Mouse (Mus musculus): ENCODE measurements around the gene Ahsg. TPM values are rescaled to one million over a fixed set of nuclear protein-coding genes. Genes with fewer than 3 reads are reported as not detected.

Ahsg gene
- polyA plus RNA-seq, 1 experiment from 2014 or later: 0.49 TPM

DNA sequence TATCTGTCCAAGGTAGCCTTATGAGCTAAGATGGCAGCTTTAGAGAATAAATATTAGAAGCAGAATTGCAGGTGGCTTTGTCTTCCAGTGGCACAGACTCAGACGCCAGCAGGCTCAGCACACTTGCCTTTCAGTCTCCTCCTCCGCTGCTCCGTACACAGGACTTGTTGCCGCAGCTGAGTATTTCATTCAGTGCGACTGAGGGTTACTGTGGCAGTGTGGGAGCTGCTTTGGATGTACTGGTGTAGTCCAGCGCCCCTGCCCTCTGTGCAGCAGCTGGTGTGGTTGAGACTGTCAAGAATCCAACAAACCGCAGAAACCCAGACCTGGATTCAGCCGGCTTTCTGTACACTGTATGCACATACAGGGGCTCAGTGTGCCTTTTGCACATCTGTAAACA, 18.7 kb upstream of the Ahsg start:
- WGBS: 91% methylated on average over 8 of the region's 8 CpGs
- Histone ChIP-seq H3K9me3 (replicated peaks) (no peaks in the 10 kb centered on the region), H3K4me3 (replicated peaks) (no peak overlapping the region), H3K27me3 (no peaks in the 10 kb centered on the region), H3K36me3 (peaks cover 57% of the 10 kb centered on the region), H3K9ac (no peak overlapping the region), H3K4me1 (no peaks in the 10 kb centered on the region), H3K27ac (replicated peaks) (no peak overlapping the region), H3K4me2 (replicated peaks) (no peak overlapping the region)
- no peak for ATAC-seq (ENCODE audit: insufficient number of reproducible peaks, low FRiP score, low TSS enrichment, low read depth)

DNA sequence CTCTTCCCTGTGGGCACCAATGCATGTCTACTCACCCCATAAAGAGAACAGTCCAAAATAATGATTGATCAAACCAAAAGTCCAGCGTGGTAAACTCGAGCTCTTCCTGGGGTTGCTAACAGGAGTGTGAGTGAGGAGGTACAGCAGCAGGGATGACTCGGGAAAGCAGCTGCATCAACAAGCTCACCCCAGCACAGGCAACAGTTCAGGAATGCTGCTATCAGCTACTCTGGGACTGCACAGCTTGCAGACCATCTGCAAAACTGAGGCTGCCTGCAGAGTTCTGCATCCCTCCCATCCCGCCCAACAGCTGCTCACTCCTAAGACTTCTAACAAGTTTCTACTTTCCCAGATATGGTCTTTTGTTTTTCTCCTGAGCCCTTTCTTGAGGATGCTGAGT, 17.7 kb upstream of the Ahsg start:
- Histone ChIP-seq H3K4me1 (0 out of 2 replicates have a peak, but pooled peaks cover 7% of the 10 kb centered on the region), H3K27ac (replicated peaks) (no peak overlapping the region), H3K27me3 (no peaks in the 10 kb centered on the region), H3K4me3 (replicated peaks) (no peak overlapping the region), H3K9ac (no peak overlapping the region), H3K4me2 (replicated peaks) (no peak overlapping the region), H3K9me3 (replicated peaks) (no peaks in the 10 kb centered on the region), H3K36me3 (peaks cover 48% of the 10 kb centered on the region)
- ATAC-seq (ENCODE audit: insufficient number of reproducible peaks, low FRiP score, low TSS enrichment, low read depth): no peak
- 78% methylated on average over 4 of the region's 4 CpGs for WGBS

DNA sequence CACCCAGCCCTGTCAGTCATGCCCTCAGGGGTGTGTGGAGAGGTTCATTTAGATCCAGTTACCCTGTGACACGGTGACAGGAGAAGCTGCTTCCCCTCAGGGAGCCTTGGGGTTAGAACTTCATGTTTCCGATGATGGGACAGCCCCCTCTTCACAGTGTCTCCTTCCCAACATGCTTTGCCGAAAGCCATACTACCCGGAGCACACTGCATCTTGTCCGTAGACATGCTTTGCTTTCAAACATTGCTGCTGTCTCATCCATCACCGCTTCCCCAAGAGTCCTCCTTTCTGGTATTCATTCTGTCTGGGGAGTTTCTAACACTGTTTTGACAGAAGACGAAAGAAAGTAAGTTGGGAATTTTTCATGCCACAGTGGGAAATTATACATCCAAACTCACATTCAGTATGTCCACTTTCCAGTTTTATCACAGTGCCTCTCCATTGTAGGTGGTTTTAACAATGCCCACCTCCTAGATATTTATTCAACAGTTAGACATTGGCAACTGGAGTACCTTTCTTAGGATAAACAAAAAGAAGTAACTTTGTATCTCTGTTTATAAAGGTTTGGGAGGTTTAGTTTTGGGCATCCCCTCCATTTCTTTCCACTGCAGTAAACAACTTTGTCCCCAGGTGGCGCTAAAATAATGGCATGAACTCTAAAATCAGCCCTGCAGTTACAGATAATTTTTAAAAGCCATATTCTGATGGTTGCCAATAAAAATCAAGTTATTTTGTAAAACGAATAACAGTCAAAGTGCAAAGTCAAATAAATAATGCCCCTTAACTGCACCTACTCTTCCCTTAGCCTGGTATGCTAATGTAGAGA, 14.6 kb upstream of the Ahsg start:
- ATAC-seq (ENCODE audit: insufficient number of reproducible peaks, low FRiP score, low TSS enrichment, low read depth): no peak
- Histone ChIP-seq H3K36me3 (peaks cover 18% of the 10 kb centered on the region), H3K4me2 (replicated peaks) (no peak overlapping the region), H3K9ac (no peak overlapping the region), H3K27ac (replicated peaks) (no peak overlapping the region), H3K4me1 (peaks cover 19% of the 10 kb centered on the region), H3K4me3 (replicated peaks) (no peak overlapping the region), H3K27me3 (no peaks in the 10 kb centered on the region), H3K9me3 (replicated peaks) (no peaks in the 10 kb centered on the region)
- 30% methylated on average over 9 of the region's 9 CpGs for WGBS

DNA sequence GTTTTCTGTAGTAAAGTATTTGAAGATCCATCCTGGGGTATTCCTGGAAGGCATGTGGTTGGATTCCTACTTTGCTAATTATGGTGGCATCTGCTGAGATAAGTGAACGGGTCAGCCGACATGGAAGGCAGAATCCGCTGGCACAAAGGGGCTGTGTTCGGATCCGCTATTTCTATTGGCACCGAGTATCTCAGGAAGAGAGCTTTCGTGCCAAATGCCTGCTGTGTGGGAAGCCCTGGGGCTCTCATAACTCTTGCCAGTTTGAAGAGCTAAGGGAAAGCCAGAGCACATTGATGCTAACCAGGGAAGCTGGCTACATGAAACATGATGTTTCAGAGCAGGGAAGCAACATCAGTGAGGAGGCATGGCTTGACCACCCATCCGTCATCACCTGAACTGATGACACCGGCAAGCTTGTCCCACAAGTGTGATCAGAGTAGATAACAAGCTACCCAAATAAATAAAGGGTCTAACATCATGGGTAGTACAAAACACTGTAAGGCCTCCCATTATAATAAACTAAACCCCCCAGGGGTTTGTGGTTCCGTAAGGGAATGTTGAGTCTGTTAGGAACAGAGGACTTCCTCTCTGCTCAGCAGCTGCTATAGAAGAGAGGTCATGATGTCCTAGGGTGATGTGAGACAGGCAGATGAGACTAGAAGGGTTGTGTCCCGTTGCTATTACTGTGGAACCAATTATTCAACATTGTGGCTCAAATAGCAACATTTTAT, 13.3 kb upstream of the Ahsg start:
- no peak overlapping the region for H3K27ac ChIP-seq (replicated peaks)
- peaks cover 5% of the 10 kb centered on the region for H3K36me3 ChIP-seq
- H3K4me2 ChIP-seq (replicated peaks): no peak overlapping the region
- no peaks in the 10 kb centered on the region for H3K9me3 ChIP-seq (replicated peaks)
- WGBS: 62% methylated on average over 11 of the region's 11 CpGs
- H3K4me3 ChIP-seq (replicated peaks): no peak overlapping the region
- H3K4me1 ChIP-seq: peaks cover 19% of the 10 kb centered on the region
- ATAC-seq (ENCODE audit: insufficient number of reproducible peaks, low FRiP score, low TSS enrichment, low read depth): no peak
- no peak overlapping the region for H3K9ac ChIP-seq
- H3K27me3 ChIP-seq: no peaks in the 10 kb centered on the region

DNA sequence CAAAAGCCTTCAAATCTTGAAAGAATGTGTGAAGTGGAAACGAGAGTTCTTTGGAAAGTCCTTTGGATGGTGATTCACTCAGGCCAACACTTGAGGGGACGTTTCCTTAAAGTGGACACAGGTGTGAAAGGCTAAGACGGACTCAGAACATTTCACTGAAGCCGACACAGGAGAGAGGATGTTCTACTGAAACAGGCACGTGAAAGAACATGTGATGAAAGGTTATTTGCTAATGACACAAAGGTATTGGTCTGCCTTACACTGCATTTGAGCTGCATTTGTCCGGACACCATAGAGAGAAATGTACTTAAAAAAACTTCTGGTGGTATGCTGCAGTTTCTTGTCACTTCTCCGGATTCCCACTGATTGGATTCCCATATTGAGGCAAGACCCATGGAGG, 12.4 kb upstream of the Ahsg start:
- H3K4me1 ChIP-seq: peaks cover 19% of the 10 kb centered on the region
- H3K4me2 ChIP-seq (replicated peaks): no peak overlapping the region
- H3K27ac ChIP-seq (replicated peaks): no peak overlapping the region
- H3K9me3 ChIP-seq (replicated peaks): no peaks in the 10 kb centered on the region
- no peak overlapping the region for H3K4me3 ChIP-seq (replicated peaks)
- no peaks in the 10 kb centered on the region for H3K27me3 ChIP-seq
- no peaks in the 10 kb centered on the region for H3K36me3 ChIP-seq
- no peak for ATAC-seq (ENCODE audit: insufficient number of reproducible peaks, low FRiP score, low TSS enrichment, low read depth)
- WGBS: 75% methylated on average over 7 of the region's 7 CpGs
- H3K9ac ChIP-seq: no peak overlapping the region

DNA sequence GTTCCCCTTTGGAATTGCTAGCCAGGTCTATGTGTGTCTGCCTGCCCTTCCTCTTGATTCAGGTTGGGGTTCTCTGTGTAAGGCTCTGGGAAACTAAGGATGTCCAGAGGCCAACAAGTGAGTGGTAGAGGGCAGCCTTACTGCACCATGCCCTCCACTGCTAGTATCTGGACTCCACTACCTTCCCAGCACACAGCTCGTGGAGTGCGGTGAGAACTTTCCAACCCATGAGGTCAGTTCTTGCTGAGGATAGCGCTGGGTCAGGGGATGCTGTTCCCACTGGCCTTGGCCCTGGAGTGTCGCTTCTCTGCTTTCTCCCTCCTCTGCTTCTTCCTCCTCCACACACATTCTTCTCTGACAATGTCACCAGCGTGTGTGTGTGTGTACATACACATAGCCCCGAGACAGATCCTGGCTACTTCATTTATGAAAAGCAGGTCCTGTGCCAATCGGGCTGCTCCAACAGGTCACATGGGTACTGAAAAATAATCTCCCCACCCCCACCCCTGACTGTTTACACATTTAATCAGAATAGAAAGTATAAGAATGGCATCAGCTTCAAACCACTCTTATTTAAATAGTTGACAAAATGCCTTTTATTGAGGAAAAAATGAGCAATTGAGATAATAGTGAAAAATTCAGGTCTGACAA, 11.0 kb upstream of the Ahsg start:
- no peak overlapping the region for H3K27ac ChIP-seq (replicated peaks)
- ATAC-seq (ENCODE audit: insufficient number of reproducible peaks, low FRiP score, low TSS enrichment, low read depth): no peak
- no peaks in the 10 kb centered on the region for H3K36me3 ChIP-seq
- no peak overlapping the region for H3K4me3 ChIP-seq (replicated peaks)
- H3K4me1 ChIP-seq: peaks cover 19% of the 10 kb centered on the region
- no peak overlapping the region for H3K9ac ChIP-seq
- H3K4me2 ChIP-seq (replicated peaks): no peak overlapping the region
- no peaks in the 10 kb centered on the region for H3K27me3 ChIP-seq
- H3K9me3 ChIP-seq (replicated peaks): no peaks in the 10 kb centered on the region
- WGBS: 41% methylated on average over 7 of the region's 7 CpGs

DNA sequence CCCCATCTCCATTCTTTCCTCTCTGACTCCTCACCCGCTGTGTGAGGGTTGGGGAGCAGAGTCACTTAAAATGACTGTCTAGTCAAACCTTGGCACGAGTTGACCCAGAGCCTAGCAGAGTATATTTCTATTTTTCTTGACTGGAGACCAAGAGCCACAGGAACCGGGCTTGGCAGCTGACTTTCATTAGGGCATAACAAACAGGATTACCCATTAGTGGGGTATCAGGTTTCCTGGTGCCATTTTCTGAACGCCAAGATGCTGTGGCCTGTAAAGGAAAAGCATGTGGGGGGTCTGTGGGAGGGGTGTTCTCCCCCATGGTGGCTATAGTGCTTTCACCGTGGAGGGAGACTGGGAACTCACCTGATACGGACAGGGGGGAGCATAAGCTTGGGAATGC, 10.2 kb upstream of the Ahsg start:
- no peak overlapping the region for H3K4me2 ChIP-seq (replicated peaks)
- no peaks in the 10 kb centered on the region for H3K27me3 ChIP-seq
- no peak overlapping the region for H3K9ac ChIP-seq
- WGBS: 3% methylated on average over 6 of the region's 6 CpGs
- 0 out of 2 replicates have a peak, but pooled peaks have one; percentile 27 for ATAC-seq (ENCODE audit: insufficient number of reproducible peaks, low FRiP score, low TSS enrichment, low read depth)
- H3K36me3 ChIP-seq: no peaks in the 10 kb centered on the region
- H3K27ac ChIP-seq (replicated peaks): no peak overlapping the region
- no peaks in the 10 kb centered on the region for H3K9me3 ChIP-seq (replicated peaks)
- H3K4me3 ChIP-seq (replicated peaks): no peak overlapping the region
- H3K4me1 ChIP-seq: peaks cover 19% of the 10 kb centered on the region

DNA sequence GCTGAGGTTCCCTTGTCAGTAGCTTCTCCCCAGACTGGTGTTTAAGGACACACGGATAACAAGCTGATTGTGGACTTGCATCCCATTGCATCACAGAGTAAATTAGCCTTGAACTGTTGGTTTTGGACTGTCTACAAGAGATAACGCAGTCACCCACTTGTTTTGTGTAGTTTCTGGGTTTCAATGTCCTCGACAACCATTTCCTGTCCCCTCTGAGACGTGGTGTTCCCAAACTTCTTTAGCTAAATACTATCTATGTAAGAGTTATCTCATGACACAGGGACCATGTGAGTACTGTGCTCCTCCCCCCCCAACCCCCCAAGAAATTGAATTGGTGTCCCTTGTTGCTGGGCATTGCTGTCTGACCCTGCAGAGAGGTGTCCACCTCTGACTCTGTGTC, 9.6 kb upstream of the Ahsg start:
- Histone ChIP-seq H3K4me1 (peaks cover 19% of the 10 kb centered on the region), H3K4me3 (replicated peaks) (no peak overlapping the region), H3K4me2 (replicated peaks) (no peak overlapping the region), H3K27ac (replicated peaks) (no peak overlapping the region), H3K36me3 (no peaks in the 10 kb centered on the region), H3K9me3 (replicated peaks) (no peaks in the 10 kb centered on the region), H3K9ac (no peak overlapping the region), H3K27me3 (no peaks in the 10 kb centered on the region)
- WGBS: 45% methylated on average over 4 of the region's 4 CpGs
- no peak for ATAC-seq (ENCODE audit: insufficient number of reproducible peaks, low FRiP score, low TSS enrichment, low read depth)

DNA sequence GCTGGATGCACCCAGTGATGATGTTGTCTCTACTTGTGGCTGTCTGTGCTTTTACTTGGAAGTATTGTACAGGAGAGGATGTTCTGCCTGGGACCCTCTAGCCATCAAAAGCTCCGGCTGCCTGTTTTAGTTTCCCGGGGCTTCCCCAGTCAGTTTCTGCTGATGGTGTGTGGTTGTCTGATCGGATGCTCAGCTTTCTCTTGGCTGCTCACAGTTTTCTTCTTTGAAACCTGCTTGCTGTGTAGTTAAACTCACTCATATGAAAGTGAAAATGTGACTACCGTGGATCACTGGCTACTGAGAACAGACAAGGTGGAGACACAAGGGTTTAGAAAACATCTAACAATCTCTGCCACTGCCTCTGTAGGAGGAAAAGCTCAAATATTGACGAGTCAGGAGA, 7.6 kb upstream of the Ahsg start:
- no peak overlapping the region for H3K4me3 ChIP-seq (replicated peaks)
- H3K4me2 ChIP-seq (replicated peaks): no peak overlapping the region
- H3K9me3 ChIP-seq (replicated peaks): no peaks in the 10 kb centered on the region
- H3K36me3 ChIP-seq: no peaks in the 10 kb centered on the region
- H3K4me1 ChIP-seq: peaks cover 12% of the 10 kb centered on the region
- H3K9ac ChIP-seq: no peak overlapping the region
- H3K27me3 ChIP-seq: no peaks in the 10 kb centered on the region; the same call in 1 of the 2 replicates
- no peak for ATAC-seq (ENCODE audit: insufficient number of reproducible peaks, low FRiP score, low TSS enrichment, low read depth)
- no peak overlapping the region for H3K27ac ChIP-seq (replicated peaks)
- 73% methylated on average over 5 of the region's 5 CpGs for WGBS

DNA sequence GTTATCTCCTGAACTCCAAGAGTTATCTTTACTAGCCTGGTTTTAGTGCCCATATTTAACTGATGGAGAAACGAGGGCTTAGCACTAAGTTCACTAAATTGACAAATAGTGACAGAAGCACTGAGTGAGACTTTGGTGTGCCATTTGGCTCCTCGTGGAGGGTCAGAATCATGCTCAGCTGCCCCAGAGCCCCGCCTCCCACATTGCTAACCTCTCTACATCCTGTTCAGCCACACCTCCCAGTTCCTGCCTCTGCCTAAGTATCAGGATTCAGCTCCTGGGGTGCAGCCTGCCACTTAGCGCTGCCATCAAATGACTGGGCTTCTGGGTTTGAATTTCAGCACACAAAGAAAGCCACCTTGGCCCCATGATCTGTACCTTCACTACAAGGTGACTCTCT, 5.7 kb upstream of the Ahsg start:
- ATAC-seq (ENCODE audit: insufficient number of reproducible peaks, low FRiP score, low TSS enrichment, low read depth): no peak

DNA sequence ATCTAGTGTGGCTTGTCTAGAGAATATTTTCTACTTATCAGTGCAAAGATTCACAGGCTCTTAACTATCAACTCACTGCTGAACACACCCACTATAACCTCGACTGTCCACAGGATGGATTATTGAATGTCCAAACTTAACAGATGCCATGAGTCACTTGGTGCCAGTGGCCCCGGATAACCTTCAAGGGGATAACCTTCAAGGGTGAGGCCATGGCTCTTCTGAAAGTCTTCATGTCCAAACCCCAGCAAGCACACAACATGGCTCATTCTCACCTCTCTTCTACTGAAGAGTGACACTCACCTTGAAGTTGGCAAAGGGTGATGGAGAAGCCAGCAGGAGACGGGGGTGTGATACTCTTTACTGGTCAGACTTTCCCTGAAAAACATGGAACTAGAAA, 4.4 kb upstream of the Ahsg start:
- WGBS: 75% methylated on average over 3 of the region's 3 CpGs
- Histone ChIP-seq H3K36me3 (no peaks in the 10 kb centered on the region), H3K27ac (replicated peaks) (no peak overlapping the region), H3K9ac (no peak overlapping the region), H3K9me3 (replicated peaks) (no peaks in the 10 kb centered on the region), H3K4me3 (replicated peaks) (no peak overlapping the region), H3K4me2 (replicated peaks) (no peak overlapping the region), H3K4me1 (no peaks in the 10 kb centered on the region), H3K27me3 (no peaks in the 10 kb centered on the region; the same call in 1 of the 2 replicates)
- no peak for ATAC-seq (ENCODE audit: insufficient number of reproducible peaks, low FRiP score, low TSS enrichment, low read depth)

More for the DNA sequence above, 5.7 kb upstream of the Ahsg start:
- no peak overlapping the region for H3K9ac ChIP-seq
- H3K36me3 ChIP-seq: no peaks in the 10 kb centered on the region
- H3K27me3 ChIP-seq: no peaks in the 10 kb centered on the region; the same call in 1 of the 2 replicates
- no peaks in the 10 kb centered on the region for H3K9me3 ChIP-seq (replicated peaks)
- H3K27ac ChIP-seq (replicated peaks): no peak overlapping the region
- no peak overlapping the region for H3K4me2 ChIP-seq (replicated peaks)
- peaks cover 9% of the 10 kb centered on the region; the same call in 1 of the 2 replicates for H3K4me1 ChIP-seq
- no peak overlapping the region for H3K4me3 ChIP-seq (replicated peaks)
- 45% methylated on average over 4 of the region's 4 CpGs for WGBS

Data from embryonic facial prominence, embryonic 15.5 days (tissue).